Mouse (Mus musculus) lung, postnatal 0 days (tissue): ENCODE results near the gene Gpam.

Experiments
- CTCF ChIP-seq: IDR thresholded peaks from 2 replicates; pipeline ENCODE4 v1.5.1; 2016; ENCODE audit warnings: antibody characterized with exemption, mild to moderate bottlenecking
- EP300 ChIP-seq: IDR thresholded peaks from 2 replicates; pipeline ENCODE4 v1.6.1; 2016; ENCODE audit warnings: antibody characterized with exemption, mild to moderate bottlenecking, control low read depth

GRCm38 (mm10) chr19:55096666-55097065, 30.4 kb downstream of the Gpam start:
- TF ChIP-seq CTCF (no peak), EP300 (no peak)
